9 mouse cellular contexts compared by ENCODE assay signal in the genomic region with DNA sequence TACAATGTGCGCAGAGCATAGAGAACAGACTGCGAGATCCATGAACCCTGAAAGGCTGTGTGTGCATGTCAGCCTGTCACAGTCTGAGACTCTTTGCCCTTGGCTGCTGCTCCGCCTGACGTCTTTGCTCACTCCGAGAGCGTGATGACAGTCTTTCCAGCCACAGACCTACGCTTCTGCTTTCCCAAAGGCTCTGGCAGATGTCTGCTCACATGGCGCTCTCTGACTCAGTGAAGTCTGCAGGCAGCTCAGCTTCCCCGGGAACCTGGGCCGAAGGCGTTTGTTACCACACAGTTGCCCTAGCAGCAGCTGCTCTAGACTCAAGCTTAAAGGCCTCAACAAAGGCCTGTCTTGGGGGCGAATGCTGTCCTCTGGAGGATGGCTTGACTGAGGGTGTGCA. TPM values are rescaled to one million over a fixed set of nuclear protein-coding genes. Genes with fewer than 3 reads are reported as not detected.
DNase-seq lines count a peak whose midpoint lies in the region; ATAC-seq and TF ChIP-seq lines count a peak whose summit lies in the region.
"Had no signal": no experiment of that assay in that cellular context is flagged by ENCODE, and none has a peak within 500 bp of the region (broad histone marks: within the 10 kb centered on the region; RNA-seq: fewer than 3 reads in every experiment).

No protein-coding gene starts in this region.

- H3K4me3 ChIP-seq in C2C12 (ENCODE audit: insufficient read depth, poor library complexity, severe bottlenecking): no peak overlapping the region
- no peak overlapping the region for H3K4me3 ChIP-seq in forebrain, embryonic 16.5 days (replicated peaks; ENCODE audit: low read length)
- H3K4me3 ChIP-seq: embryonic facial prominence, embryonic 12.5 days had no signal

- peak; percentile 51 for ATAC-seq in forebrain, embryonic 16.5 days
- ATAC-seq in monocyte, adult 5-6 weeks (replicated peaks; ENCODE audit: insufficient number of reproducible peaks, low FRiP score, low TSS enrichment, poor library complexity, severe bottlenecking): peak; percentile 71
- ATAC-seq in erythroblast, adult 5-6 weeks (replicated peaks; ENCODE audit: low FRiP score, poor library complexity, severe bottlenecking): no peak

- H3K4me1 ChIP-seq in forebrain, embryonic 16.5 days (replicated peaks; ENCODE audit: control insufficient read depth, insufficient read depth, low read length): peaks cover 28% of the 10 kb centered on the region

- H3ac ChIP-seq in C2C12 (ENCODE audit: control insufficient read depth, insufficient read length, low read depth): peak overlapping the region; percentile 13

- DNase-seq in NIH3T3 (ENCODE audit: low read depth): peak; percentile 91
- peak; percentile 62 to 65 for DNase-seq in heart, postnatal 10 days
- peak; percentile 69 to 74 for DNase-seq in left cerebral cortex, postnatal 10 days (ENCODE audit: extremely low spot score in 1 of 2, low spot score in 2 of 2)
- no peak for DNase-seq in ovary, postnatal 14 days (ENCODE audit: low spot score)

- H3K9me3 ChIP-seq in forebrain, embryonic 16.5 days (ENCODE audit: control insufficient read depth, low read length): no peaks in the 10 kb centered on the region
- H3K9me3 ChIP-seq: embryonic facial prominence, embryonic 12.5 days had no signal

- H3K36me3 ChIP-seq in C2C12 (ENCODE audit: control insufficient read depth, insufficient read depth): no peaks in the 10 kb centered on the region
- H3K36me3 ChIP-seq in forebrain, embryonic 16.5 days (ENCODE audit: control insufficient read depth, insufficient read depth): no peaks in the 10 kb centered on the region
- H3K36me3 ChIP-seq: embryonic facial prominence, embryonic 12.5 days had no signal

- intact Hi-C loops in heart, postnatal 10 days (cut with DNase I): loop anchor here (5.0 kb wide), 2 partner anchors 47 to 207 kb away; no protein-coding TSS in a partner anchor
- intact Hi-C loops in left cerebral cortex, postnatal 10 days (cut with DNase I): loop anchor here (10.0 kb wide), 1 partner anchor 209 kb away; no protein-coding TSS in a partner anchor

- WGBS in forebrain, embryonic 16.5 days: 43% methylated on average over 12 of the region's 12 CpGs

- H3K27me3 ChIP-seq in C2C12 (ENCODE audit: control insufficient read depth, insufficient read depth, insufficient read length): no peaks in the 10 kb centered on the region
- H3K27me3 ChIP-seq in forebrain, embryonic 16.5 days (replicated peaks; ENCODE audit: control insufficient read depth, insufficient read depth, low read length): no peaks in the 10 kb centered on the region
- H3K27me3 ChIP-seq: embryonic facial prominence, embryonic 12.5 days had no signal

- peak overlapping the region; percentile 11; the same call in 1 of the 2 replicates for H3K27ac ChIP-seq in forebrain, embryonic 16.5 days (ENCODE audit: low read length)

- no peak overlapping the region; the same call in 1 of the 2 replicates for H3K4me2 ChIP-seq in forebrain, embryonic 16.5 days (ENCODE audit: low read length)
- H3K4me2 ChIP-seq: embryonic facial prominence, embryonic 12.5 days had no signal

- H3K9ac ChIP-seq in forebrain, embryonic 16.5 days (replicated peaks; ENCODE audit: low read depth, low read length): peak overlapping the region; percentile 37
- H3K9ac ChIP-seq: embryonic facial prominence, embryonic 12.5 days had no signal

- H3K79me3 ChIP-seq in C2C12 (ENCODE audit: low read depth): no peaks in the 10 kb centered on the region

- no peak for TF ChIP-seq CTCF in C2C12 (IDR thresholded peaks at IDR 0.05; ENCODE audit: control insufficient read depth, insufficient read depth, insufficient read length)

- no peaks in the 10 kb centered on the region for H3K79me2 ChIP-seq in C2C12 (ENCODE audit: control insufficient read depth, insufficient read depth)

TF ChIP-seq in C2C12, 6 proteins besides CTCF, POLR2A, EP300 and RAD21:
- TF ChIP-seq USF1 (IDR thresholded peaks at IDR 0.05; ENCODE audit: low read depth) (peak; percentile 7), MAX (IDR thresholded peaks at IDR 0.05) (peak; percentile 35), MYOD1 (IDR thresholded peaks at IDR 0.05; ENCODE audit: control insufficient read depth, insufficient read length, low read depth) (no peak)

RNA-seq across cellular contexts. Expression of a gene that starts 15.0 kb away (rescaled TPM):
- 12.3 TPM for polyA plus RNA-seq in C2C12 (2012; fragmentation: generic; extraction: Trizol)
- 12.8 and 14.5 TPM in 2 replicates for polyA plus RNA-seq in forebrain, embryonic 16.5 days (2015; fragmentation: Nextera tagmentation; extraction: Ambion mirVana)
- total RNA-seq in heart, postnatal 10 days (2021): 10 to 100 TPM; 25.8 to 31.8 TPM
- 10 to 100 TPM; 14.1 to 15.2 TPM for total RNA-seq in left cerebral cortex, postnatal 10 days (2021)
- 93.4 to 111 TPM (median 93.8 TPM) in 3 replicates for total RNA-seq in monocyte, adult 5-6 weeks (2017)
- 15.8 and 25.7 TPM in 2 replicates for total RNA-seq in erythroblast, adult 5-6 weeks (2015; ENCODE audit: low replicate concordance)
- 16.0 and 21.0 TPM in 2 replicates for total RNA-seq in erythroblast, adult 5-6 weeks (2017; ENCODE audit: low replicate concordance)

RNA-seq across cellular contexts. Expression of a gene that starts 34.4 kb away (rescaled TPM):
- polyA plus RNA-seq in C2C12 (2012; fragmentation: generic; extraction: Trizol): 0.01 TPM
- not detected in 2 replicates for polyA plus RNA-seq in forebrain, embryonic 16.5 days (2015; fragmentation: Nextera tagmentation; extraction: Ambion mirVana)
- total RNA-seq in heart, postnatal 10 days (2021): under 1 TPM in 1 of 2 experiments, not detected in 1; 0.07 TPM
- not detected for total RNA-seq in left cerebral cortex, postnatal 10 days (2021)
- 0.53 to 0.68 TPM in 2 of 3 replicates, not detected in the other for total RNA-seq in monocyte, adult 5-6 weeks (2017)
- not detected in 2 replicates for total RNA-seq in erythroblast, adult 5-6 weeks (2015; ENCODE audit: low replicate concordance)
- total RNA-seq in erythroblast, adult 5-6 weeks (2017; ENCODE audit: low replicate concordance): 0.14 and 1.4 TPM in 2 replicates

RNA-seq across cellular contexts. Expression of a gene that starts 56.2 kb away (rescaled TPM):
- 19.5 TPM for polyA plus RNA-seq in C2C12 (2012; fragmentation: generic; extraction: Trizol)
- 59.0 and 66.5 TPM in 2 replicates for polyA plus RNA-seq in forebrain, embryonic 16.5 days (2015; fragmentation: Nextera tagmentation; extraction: Ambion mirVana)
- total RNA-seq in heart, postnatal 10 days (2021): 10 to 100 TPM; 27.7 to 30.9 TPM
- total RNA-seq in left cerebral cortex, postnatal 10 days (2021): 10 to 100 TPM; 41.6 to 42.2 TPM
- total RNA-seq in monocyte, adult 5-6 weeks (2017): 327 to 440 TPM (median 383 TPM) in 3 replicates
- total RNA-seq in erythroblast, adult 5-6 weeks (2015; ENCODE audit: low replicate concordance): 51.4 and 52.3 TPM in 2 replicates
- 128 and 134 TPM in 2 replicates for total RNA-seq in erythroblast, adult 5-6 weeks (2017; ENCODE audit: low replicate concordance)
